ENCODE assay signal across 12 mouse cellular contexts in genomic region chr9:111522226-111522625, GRCm38 (mm10).
"Had no signal": no experiment of that assay in that cellular context is flagged by ENCODE, and none has a peak within 500 bp of the region (broad histone marks: within the 10 kb centered on the region; RNA-seq: fewer than 3 reads in every experiment).

No protein-coding gene starts in this region.

- DNase-seq: lung, adult 18-20 months; lung, embryonic 14.5 days; lung, postnatal 10 days; lung, postnatal 4 days; right cerebral cortex, postnatal 14 days; thymus, adult 2 months; thymus, postnatal 25 days; thymus, postnatal 4 days had no signal

- ATAC-seq: midbrain, embryonic 15.5 days had no signal

- H3K27ac ChIP-seq: midbrain, embryonic 10.5 days; midbrain, embryonic 12.5 days; midbrain, embryonic 15.5 days; neural tube, embryonic 12.5 days had no signal

- H3K9me3 ChIP-seq: midbrain, embryonic 10.5 days; midbrain, embryonic 12.5 days; midbrain, embryonic 15.5 days; neural tube, embryonic 12.5 days had no signal

- H3K4me1 ChIP-seq: midbrain, embryonic 10.5 days; midbrain, embryonic 12.5 days; midbrain, embryonic 15.5 days; neural tube, embryonic 12.5 days had no signal

- H3K27me3 ChIP-seq: midbrain, embryonic 12.5 days; midbrain, embryonic 15.5 days; neural tube, embryonic 12.5 days had no signal

- H3K4me2 ChIP-seq: lung, embryonic 14.5 days; midbrain, embryonic 12.5 days; midbrain, embryonic 15.5 days; neural tube, embryonic 12.5 days had no signal

- H3K4me3 ChIP-seq: midbrain, embryonic 10.5 days; midbrain, embryonic 12.5 days; midbrain, embryonic 15.5 days; neural tube, embryonic 12.5 days had no signal

- H3K36me3 ChIP-seq: midbrain, embryonic 10.5 days; midbrain, embryonic 12.5 days; midbrain, embryonic 15.5 days; neural tube, embryonic 12.5 days had no signal

- H3K9ac ChIP-seq: lung, embryonic 14.5 days; midbrain, embryonic 12.5 days; midbrain, embryonic 15.5 days; neural tube, embryonic 12.5 days had no signal
